Mouse (Mus musculus) brain, embryonic 14.5 days (tissue): ENCODE results near the gene Rad9a. TPM values are rescaled to one million over a fixed set of nuclear protein-coding genes. Genes with fewer than 3 reads are reported as not detected.

ENCODE experiments used
- DNase-seq: peaks from one replicate; pipeline ENCODE4 v3.0.0-alpha.2; 2011; ENCODE audit warnings: low read depth
- CTCF ChIP-seq: fragments of 200-500 bp; IDR thresholded peaks from 2 replicates; pipeline ENCODE4 v1.5.1; 2012; ENCODE audit warnings: inconsistent platforms, mild to moderate bottlenecking, moderate library complexity, borderline replicate concordance; ENCODE audit not compliant: insufficient read depth, insufficient read length; ENCODE audit errors: extremely low read depth
- POLR2A ChIP-seq: fragments of 200-500 bp; IDR thresholded peaks from 2 replicates; pipeline ENCODE4 v1.6.1; 2012; ENCODE audit warnings: mild to moderate bottlenecking, inconsistent platforms, borderline replicate concordance; ENCODE audit not compliant: poor library complexity, insufficient read depth, insufficient read length, severe bottlenecking; ENCODE audit errors: extremely low read depth
- polyA plus RNA-seq: library from polyadenylated mRNA; depleted of rRNA; stranded (reverse); fragments of >200 nt; gene quantifications from 2 replicates; pipeline ENCODE4 v1.2.3, GENCODE M21; 2012

The Rad9a gene
- polyA plus RNA-seq, 1 experiment = 32.7 TPM

DNA sequence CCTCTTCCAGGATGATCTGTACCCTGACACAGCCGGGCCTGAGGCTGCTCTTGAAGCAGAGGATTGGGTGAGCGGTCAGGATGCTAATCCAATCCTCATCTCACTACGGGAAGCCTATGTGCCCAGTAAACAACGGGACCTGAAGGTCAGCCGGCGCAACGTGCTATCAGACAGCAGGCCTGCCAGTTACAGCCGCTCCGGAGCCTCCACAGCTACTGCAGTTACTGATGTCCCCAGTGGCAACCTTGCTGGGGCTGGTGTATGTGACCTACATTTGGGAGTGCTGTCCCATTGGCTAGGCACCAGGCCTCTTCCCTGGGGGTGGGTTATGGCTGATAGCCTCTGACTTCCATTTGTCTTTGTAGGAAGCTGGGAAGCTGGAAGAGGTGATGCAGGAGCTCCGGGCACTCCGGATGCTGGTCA, 48.2 kb downstream of the Rad9a start, which contains the start of gene Ptprcap:
TSS of gene Ptprcap (plus strand) at position 373 of the 423 bp plus-strand sequence.
- TF ChIP-seq POLR2A (no peak), CTCF (no peak)
- no peak for DNase-seq

DNA sequence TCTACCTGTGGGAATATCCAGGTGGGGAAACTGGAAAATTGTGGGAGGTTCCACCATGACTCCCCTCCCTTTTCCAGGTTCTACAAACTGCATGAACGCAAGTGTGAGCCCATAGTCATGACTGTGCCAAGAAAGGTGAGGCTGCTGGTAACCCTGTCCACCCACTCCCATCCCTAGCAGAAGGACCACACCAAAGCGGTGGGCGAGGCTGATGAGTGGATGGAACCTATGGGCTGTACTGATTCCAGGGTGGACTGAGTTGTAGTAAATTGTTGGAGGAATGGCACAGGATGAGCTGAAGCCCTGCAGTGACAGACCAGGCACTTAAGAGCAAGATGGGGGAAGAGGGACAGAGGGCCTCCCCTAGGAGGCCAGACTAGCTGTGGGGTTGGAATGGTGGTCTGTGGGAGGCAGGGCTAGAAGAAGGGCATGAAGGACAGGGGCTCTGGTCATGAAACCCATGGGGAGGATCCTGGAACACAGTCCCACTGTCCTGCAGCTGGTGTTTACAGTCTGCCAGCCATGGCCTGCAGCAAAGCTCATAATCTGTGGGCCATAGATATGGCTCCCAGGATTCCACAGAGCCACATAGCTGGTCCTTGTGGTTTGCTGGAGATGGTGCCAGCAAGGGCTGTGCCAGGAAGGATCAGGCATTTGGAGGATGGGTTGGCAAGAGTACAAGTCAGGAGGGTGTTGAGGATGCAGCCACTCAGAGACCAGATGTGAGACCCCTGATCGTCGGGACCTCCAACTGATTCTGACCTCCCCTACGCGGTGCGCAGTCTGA, 48.8 kb downstream of the Rad9a start:
- DNase-seq = no peak
- no peak for TF ChIP-seq POLR2A
- TF ChIP-seq CTCF = no peak

- DNase-seq = no peak
- TF ChIP-seq POLR2A = no peak
- TF ChIP-seq CTCF = no peak
These were observed 49.6 kb downstream of the Rad9a start for GRCm38 (mm10) chr19:4151898-4152297.

DNA sequence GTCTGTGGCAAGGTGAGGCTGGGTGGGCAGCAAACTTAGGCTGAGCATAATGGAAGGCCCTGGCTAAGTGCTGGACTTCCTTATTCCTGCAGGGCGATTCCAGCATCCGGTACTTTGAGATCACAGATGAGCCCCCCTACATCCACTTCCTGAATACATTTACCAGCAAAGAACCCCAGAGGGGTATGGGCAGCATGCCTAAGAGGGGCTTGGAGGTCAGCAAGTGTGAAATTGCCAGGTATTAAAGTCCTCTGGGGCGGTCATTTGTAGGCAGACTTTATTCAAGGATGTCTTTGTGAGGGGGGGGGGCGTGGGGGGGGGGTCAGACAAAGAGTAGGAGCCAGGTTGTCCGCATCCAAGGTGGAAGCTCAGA, 50.0 kb downstream of the Rad9a start:
- TF ChIP-seq CTCF (no peak), POLR2A (no peak)
- no peak for DNase-seq

- no peak for DNase-seq
- no peak for TF ChIP-seq CTCF
- no peak for TF ChIP-seq POLR2A
These were observed 50.6 kb downstream of the Rad9a start for GRCm38 (mm10) chr19:4150567-4151487.

GRCm38 (mm10) chr19:4149764-4150461, 51.5 kb downstream of the Rad9a start:
- TF ChIP-seq CTCF (no peak), POLR2A (no peak)

DNA sequence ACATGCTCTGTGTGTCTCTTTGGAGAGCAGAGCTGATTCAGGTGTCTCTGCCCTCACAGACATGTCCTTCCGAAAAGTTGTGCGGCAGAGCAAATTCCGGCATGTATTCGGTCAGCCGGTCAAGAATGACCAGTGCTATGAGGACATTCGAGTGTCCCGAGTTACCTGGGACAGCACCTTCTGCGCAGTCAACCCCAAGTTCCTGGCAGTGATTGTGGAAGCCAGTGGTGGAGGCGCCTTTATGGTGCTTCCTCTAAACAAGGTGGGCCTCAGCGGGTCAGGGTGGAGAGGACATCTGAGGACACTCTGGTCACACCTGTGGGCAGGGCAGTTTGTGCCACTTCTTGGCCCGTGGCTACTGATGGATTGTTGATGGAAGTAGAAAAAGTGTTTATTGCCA, 52.2 kb downstream of the Rad9a start:
- TF ChIP-seq POLR2A (no peak), CTCF (no peak)
- no peak for DNase-seq

More at GRCm38 (mm10) chr19:4149764-4150461, 51.5 kb downstream of the Rad9a start:
- DNase-seq = no peak

DNA sequence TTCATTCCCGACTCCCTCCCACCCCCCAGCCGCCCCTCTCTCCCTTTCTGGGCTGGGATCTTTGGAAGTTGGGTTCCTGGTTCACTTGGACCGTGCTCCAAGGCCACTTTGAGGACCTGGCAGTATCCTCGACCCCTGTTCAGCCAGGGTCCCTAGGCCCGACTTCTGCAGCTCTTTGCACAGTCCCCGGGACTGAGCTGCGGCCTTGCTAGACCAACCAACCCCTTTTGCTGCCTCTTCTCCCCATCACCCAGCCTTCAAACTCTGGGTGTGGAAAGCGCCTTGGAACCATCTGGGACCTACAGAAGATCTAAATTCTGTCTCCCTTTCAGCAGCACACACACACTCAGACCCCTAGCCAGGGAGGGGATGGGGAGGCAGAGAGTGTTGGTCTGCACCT, 52.6 kb downstream of the Rad9a start:
- TF ChIP-seq POLR2A (no peak), CTCF (no peak)

GRCm38 (mm10) chr19:4148491-4148806, 53.0 kb downstream of the Rad9a start, which contains the start of gene Coro1b:
Coro1b (plus strand) TSS chr19:4148619.
- peak; percentile 96 for DNase-seq
- TF ChIP-seq POLR2A = peak; percentile 44; the same call in 1 of the 2 replicates
- TF ChIP-seq CTCF = no peak

More for the DNA sequence above, 52.6 kb downstream of the Rad9a start:
- DNase-seq = no peak

- no peak for TF ChIP-seq POLR2A
- no peak for TF ChIP-seq CTCF
- DNase-seq = no peak
These were observed 53.5 kb downstream of the Rad9a start for GRCm38 (mm10) chr19:4147782-4148490.

DNA sequence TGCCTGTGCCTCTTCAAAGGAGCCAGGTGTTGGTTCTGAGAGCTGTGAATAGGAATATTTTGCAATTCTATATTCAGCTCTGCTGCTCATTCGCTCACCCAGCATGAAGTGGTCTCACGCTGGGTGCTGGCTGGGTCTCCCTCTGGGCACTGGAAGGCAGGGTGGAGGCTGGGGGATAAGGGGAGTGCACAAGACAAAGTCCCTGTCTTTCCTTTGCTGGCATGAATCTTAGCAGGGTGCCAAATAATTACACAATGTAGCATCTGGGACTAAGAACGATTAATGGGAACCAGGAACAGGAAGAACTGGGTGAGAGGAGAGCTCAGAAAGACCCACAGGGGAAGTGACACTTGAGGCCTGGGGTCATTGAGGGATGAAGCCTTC, 54.4 kb downstream of the Rad9a start:
- DNase-seq = no peak
- no peak for TF ChIP-seq CTCF
- TF ChIP-seq POLR2A = no peak
